Mouse (Mus musculus) megakaryocyte, embryonic 14.5 days (primary cell): Measurements from ENCODE around the gene Umps.

Experiments used
- FLI1 ChIP-seq: IDR thresholded peaks from 2 replicates; pipeline ENCODE4 v1.6.1; 2012; ENCODE audit warnings: low read length, inconsistent platforms, mixed read lengths
- GATA1 ChIP-seq: IDR thresholded peaks from 3 replicates; pipeline ENCODE4 v1.6.1; 2012; ENCODE audit warnings: mixed read lengths, low read length, inconsistent platforms, borderline replicate concordance

DNA sequence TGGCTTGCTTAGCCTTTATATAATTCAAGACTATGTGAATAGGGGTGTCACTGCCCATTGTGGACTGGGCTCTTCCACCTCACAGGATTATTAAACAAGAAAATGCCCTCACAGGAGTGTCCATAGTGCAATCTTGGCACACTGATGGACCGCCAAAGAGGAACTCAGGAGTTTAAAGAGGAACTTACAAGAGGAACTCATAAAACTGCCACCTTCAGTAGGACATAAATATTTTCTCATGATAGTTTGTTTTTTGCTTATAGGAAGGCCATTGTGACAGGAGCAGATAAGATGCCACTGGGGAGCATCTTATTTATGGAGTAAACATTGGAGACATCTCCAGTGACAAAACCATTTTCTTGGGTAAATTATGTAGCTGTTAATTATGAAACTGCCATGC, 12.0 kb downstream of the Umps start:
- TF ChIP-seq GATA1 (no peak), FLI1 (no peak)
